ENCODE assay signal across 13 mouse cellular contexts in the genomic region with DNA sequence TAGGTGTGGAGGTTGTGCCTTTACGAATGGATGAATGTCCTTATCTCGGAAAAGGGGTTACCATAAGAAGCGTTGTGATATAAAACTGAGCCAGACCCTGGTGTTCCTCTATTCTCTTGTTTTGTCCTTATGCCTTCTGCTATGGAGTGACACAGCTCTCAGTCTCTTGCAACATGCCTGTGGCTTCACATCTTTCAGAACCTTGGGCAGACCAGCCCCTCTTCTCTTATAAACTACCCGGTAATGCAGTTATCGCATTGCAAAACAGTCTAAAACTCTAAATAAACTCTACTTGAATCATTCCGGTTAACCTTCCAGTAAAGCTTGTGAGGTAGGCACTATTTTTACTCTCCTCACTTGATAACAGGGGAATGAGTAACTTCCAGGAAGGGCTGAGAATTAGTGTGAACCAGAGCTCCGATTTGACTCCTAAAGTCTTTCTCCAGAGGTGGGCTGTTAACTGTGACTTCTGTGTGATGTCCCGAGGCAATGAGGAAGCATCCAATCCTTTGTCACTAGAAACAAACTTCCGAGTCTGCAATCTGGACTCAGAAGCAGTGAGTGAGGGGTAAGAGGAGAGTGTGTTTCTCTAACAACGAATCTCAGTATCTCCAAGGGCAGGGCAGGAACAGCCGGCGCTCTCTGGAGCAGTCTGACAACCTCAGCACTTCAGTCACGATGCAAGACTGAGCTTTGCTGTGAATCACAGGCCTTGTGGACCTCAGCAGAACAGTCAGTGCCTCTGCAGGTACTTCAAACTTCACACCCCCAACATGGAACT. TPM values are rescaled to one million over a fixed set of nuclear protein-coding genes. Genes with fewer than 3 reads are reported as not detected.
DNase-seq lines count a peak whose midpoint lies in the region; ATAC-seq and TF ChIP-seq lines count a peak whose summit lies in the region.
"Had no signal": no experiment of that assay in that cellular context is flagged by ENCODE, and none has a peak within 500 bp of the region (broad histone marks: within the 10 kb centered on the region; RNA-seq: fewer than 3 reads in every experiment).

No protein-coding gene starts in this region.

- peak overlapping the region; percentile 65 for H3K27ac ChIP-seq in gastrocnemius, adult 2 months
- H3K27ac ChIP-seq in brown adipose tissue, adult 24 weeks (replicated peaks; ENCODE audit: low read depth, low read length), result peak overlapping the region; percentile 41; the same call in 1 of the 2 replicates
- H3K27ac ChIP-seq in hindbrain, embryonic 14.5 days, result no peak overlapping the region
- H3K27ac ChIP-seq: forebrain, embryonic 12.5 days had no signal

- H3K4me2 ChIP-seq in hindbrain, embryonic 14.5 days (replicated peaks), result peak overlapping the region; percentile 51; the same call in 1 of the 2 replicates

- no peaks in the 10 kb centered on the region for H3K36me3 ChIP-seq in hindbrain, embryonic 14.5 days (replicated peaks; ENCODE audit: control insufficient read depth, insufficient read depth)
- H3K36me3 ChIP-seq: forebrain, embryonic 12.5 days had no signal

- no peaks in the 10 kb centered on the region for H3K9me3 ChIP-seq in hindbrain, embryonic 14.5 days (ENCODE audit: control insufficient read depth, low read length)
- H3K9me3 ChIP-seq: forebrain, embryonic 12.5 days had no signal

- H3K4me3 ChIP-seq in gastrocnemius, adult 2 months, result no peak overlapping the region
- H3K4me3 ChIP-seq in brown adipose tissue, adult 24 weeks (ENCODE audit: insufficient read depth, low read depth, low read length), result no peak overlapping the region
- H3K4me3 ChIP-seq in hindbrain, embryonic 14.5 days (replicated peaks; ENCODE audit: low read length), result no peak overlapping the region
- H3K4me3 ChIP-seq: forebrain, embryonic 12.5 days; myocyte had no signal

- ATAC-seq in hindbrain, embryonic 14.5 days (ENCODE audit: low FRiP score), result no peak
- ATAC-seq in megakaryocyte, adult 5-6 weeks (ENCODE audit: poor library complexity, severe bottlenecking), result peak; percentile 51

- no peak for TF ChIP-seq CTCF in gastrocnemius, adult 2 months (IDR thresholded peaks at IDR 0.05)

- H3K9ac ChIP-seq in hindbrain, embryonic 14.5 days, result no peak overlapping the region

- 0 out of 2 replicates have a peak, but pooled peaks cover 3% of the 10 kb centered on the region for H3K4me1 ChIP-seq in brown adipose tissue, adult 24 weeks (ENCODE audit: control insufficient read depth, insufficient read depth, insufficient read length, low read length)
- peaks cover 5% of the 10 kb centered on the region; the same call in 1 of the 2 replicates for H3K4me1 ChIP-seq in hindbrain, embryonic 14.5 days (replicated peaks; ENCODE audit: control insufficient read depth, insufficient read depth, low read length)

- 67% methylated on average over 13 of the region's 13 CpGs for WGBS in hindbrain, embryonic 14.5 days

- intact Hi-C loops in gastrocnemius, adult 2 months (cut with DNase I), result no loop called here

- DNase-seq in gastrocnemius, adult 2 months, result no peak
- DNase-seq in gastrocnemius, postnatal 25 days, result no peak
- no peak for DNase-seq in hindbrain, embryonic 14.5 days (ENCODE audit: low spot score)
- no peak for DNase-seq in adrenal gland, postnatal 4 days (ENCODE audit: low spot score in 2 of 2)
- no peak for DNase-seq in natural killer cell, adult 2 months (ENCODE audit: low spot score in 2 of 2)
- DNase-seq in thymus, postnatal 14 days, result no peak
- DNase-seq: thymus, postnatal 25 days had no signal

- H3K27me3 ChIP-seq in hindbrain, embryonic 14.5 days (ENCODE audit: control insufficient read depth, insufficient read depth, low read length), result no peaks in the 10 kb centered on the region

RNA-seq across cellular contexts. Expression of a gene that starts 50.9 kb away (rescaled TPM):
- not detected for total RNA-seq in gastrocnemius, adult 2 months (2021)
- not detected for total RNA-seq in gastrocnemius, postnatal 25 days (2021)
- polyA plus RNA-seq in brown adipose tissue, adult 24 weeks (2012; ENCODE audit: insufficient read depth, insufficient read length, missing spikeins), result not detected in 2 replicates
- polyA plus RNA-seq in hindbrain, embryonic 14.5 days (2014; fragmentation: Nextera tagmentation; extraction: Ambion mirVana), result not detected in 2 replicates
- not detected in 2 replicates for total RNA-seq in megakaryocyte, adult 5-6 weeks (2015)
- not detected in 2 replicates for total RNA-seq in megakaryocyte, adult 5-6 weeks (2017)
- not detected for total RNA-seq in adrenal gland, postnatal 4 days (2021)
- total RNA-seq: adrenal gland, postnatal 25 days had no signal
- polyA plus RNA-seq: forebrain, embryonic 12.5 days; large intestine, adult 2 months; myocyte had no signal

RNA-seq across cellular contexts. Expression of a gene that starts 57.2 kb away (rescaled TPM):
- total RNA-seq in gastrocnemius, adult 2 months (2021), result 10 to 100 TPM; 20.7 to 23.2 TPM
- 10 to 100 TPM; 19.5 to 20.4 TPM for total RNA-seq in gastrocnemius, postnatal 25 days (2021)
- 42.7 and 45.9 TPM in 2 replicates for polyA plus RNA-seq in brown adipose tissue, adult 24 weeks (2012; ENCODE audit: insufficient read depth, insufficient read length, missing spikeins)
- 47.2 and 47.4 TPM in 2 replicates for polyA plus RNA-seq in hindbrain, embryonic 14.5 days (2014; fragmentation: Nextera tagmentation; extraction: Ambion mirVana)
- total RNA-seq in megakaryocyte, adult 5-6 weeks (2015), result 196 and 198 TPM in 2 replicates
- total RNA-seq in megakaryocyte, adult 5-6 weeks (2017), result 220 and 269 TPM in 2 replicates
- 10 to 100 TPM; 86.1 to 92.1 TPM for total RNA-seq in adrenal gland, postnatal 4 days (2021)
